Mouse (Mus musculus) MEL (cell line): ENCODE measurements around the gene Kcnk1. TPM values are rescaled to one million over a fixed set of nuclear protein-coding genes. Genes with fewer than 3 reads are reported as not detected.

ENCODE experiments used
- DNase-seq: peaks from one replicate; pipeline ENCODE4 v3.0.0; 2011; ENCODE audit warnings: low read depth, low spot score
- H3K27ac ChIP-seq: 2 replicates; pipeline ENCODE4 v1.5.1; 2012; ENCODE audit warnings: low read depth, mild to moderate bottlenecking, control low read depth, low read length, moderate library complexity; ENCODE audit not compliant: control insufficient read depth
- H3K27me3 ChIP-seq, 2 experiments: fragments of 150-350 bp in 1 of 2; sonication (generic) in 1 of 2; 2 replicates each; pipeline ENCODE4 v1.6.1; 2012; ENCODE audit warnings: low read length in 2 of 2, mild to moderate bottlenecking in 2 of 2, improper control_type of control experiment in 1 of 2, moderate library complexity in 1 of 2; ENCODE audit not compliant: insufficient read depth in 2 of 2, control insufficient read depth in 1 of 2
- H3K36me3 ChIP-seq, 2 experiments: 2 replicates each; pipeline ENCODE4 v1.6.1; 2012 to 2014; ENCODE audit warnings: low read length in 2 of 2, improper control_type of control experiment in 1 of 2, inconsistent platforms in 1 of 2, mild to moderate bottlenecking in 1 of 2; ENCODE audit not compliant: insufficient read depth in 2 of 2, control insufficient read depth in 1 of 2
- H3K4me1 ChIP-seq, 2 experiments: fragments of 150-350 bp in 1 of 2; sonication (generic) in 1 of 2; 2 replicates each; pipeline ENCODE4 v1.6.1; 2012; ENCODE audit warnings: low read length in 2 of 2, improper control_type of control experiment in 1 of 2, mild to moderate bottlenecking in 1 of 2; ENCODE audit not compliant: insufficient read depth in 2 of 2, control insufficient read depth in 1 of 2
- H3K4me3 ChIP-seq, 2 experiments: fragments of 150-350 bp in 1 of 2; sonication (generic) in 1 of 2; 2 replicates each; pipeline ENCODE4 v1.5.1; 2012; ENCODE audit warnings: low read depth in 2 of 2, low read length in 2 of 2, mild to moderate bottlenecking in 2 of 2, moderate library complexity in 2 of 2, control low read depth in 1 of 2, improper control_type of control experiment in 1 of 2; ENCODE audit not compliant: control insufficient read depth in 1 of 2, insufficient read depth in 1 of 2
- H3K79me2 ChIP-seq: 2 replicates; pipeline ENCODE4 v1.6.1; 2012; ENCODE audit warnings: mild to moderate bottlenecking, low read length, moderate library complexity; ENCODE audit not compliant: control insufficient read depth, poor library complexity, insufficient read depth
- H3K9ac ChIP-seq: 2 replicates; pipeline ENCODE4 v1.6.1; 2012; ENCODE audit warnings: low read depth, mild to moderate bottlenecking, control low read depth, low read length, moderate library complexity; ENCODE audit not compliant: control insufficient read depth, poor library complexity, severe bottlenecking
- H3K9me3 ChIP-seq: fragments of 150-350 bp; sonication (generic); replicated peaks from 2 replicates; pipeline ENCODE4 v1.6.1; 2012; ENCODE audit warnings: mild to moderate bottlenecking, low read length, improper control_type of control experiment, moderate library complexity; ENCODE audit not compliant: insufficient read depth
- BHLHE40 ChIP-seq: IDR thresholded peaks from 2 replicates; pipeline ENCODE4 v1.6.1; 2012; ENCODE audit warnings: low read depth, mild to moderate bottlenecking, inconsistent platforms, low read length, improper control_type of control experiment, borderline replicate concordance
- CHD2 ChIP-seq: IDR thresholded peaks from 2 replicates; pipeline ENCODE4 v1.6.1; 2011; ENCODE audit warnings: low read length, improper control_type of control experiment
- ELF1 ChIP-seq: IDR thresholded peaks from 2 replicates; pipeline ENCODE4 v1.6.1; 2014; ENCODE audit warnings: low read depth, mild to moderate bottlenecking, inconsistent platforms, low read length, improper control_type of control experiment, moderate library complexity
- EP300 ChIP-seq, 2 experiments: IDR thresholded peaks; 2 replicates each; pipeline ENCODE4 v1.6.1; 2011; ENCODE audit warnings: improper control_type of control experiment in 2 of 2, low read length in 2 of 2, low read depth in 1 of 2, mild to moderate bottlenecking in 1 of 2
- ETS1 ChIP-seq: IDR thresholded peaks from 2 replicates; pipeline ENCODE4 v1.6.1; 2012; ENCODE audit warnings: low read depth, mild to moderate bottlenecking, inconsistent platforms, low read length, improper control_type of control experiment, moderate library complexity
- GATA1 ChIP-seq: IDR thresholded peaks from 2 replicates; pipeline ENCODE4 v1.6.1; 2011; ENCODE audit warnings: low read depth, low read length, improper control_type of control experiment
- MAFK ChIP-seq: IDR thresholded peaks from 2 replicates; pipeline ENCODE4 v1.6.1; 2011; ENCODE audit warnings: low read depth, mild to moderate bottlenecking, low read length, improper control_type of control experiment, borderline replicate concordance
- MYB ChIP-seq: IDR thresholded peaks from 2 replicates; pipeline ENCODE4 v1.6.1; 2011; ENCODE audit warnings: mild to moderate bottlenecking, low read depth, low read length, improper control_type of control experiment
- NELFE ChIP-seq: IDR thresholded peaks from 2 replicates; pipeline ENCODE4 v1.6.1; 2011; ENCODE audit warnings: low read depth, low read length, improper control_type of control experiment
- NRF1 ChIP-seq: IDR thresholded peaks from 2 replicates; pipeline ENCODE4 v1.6.1; 2014; ENCODE audit warnings: low read depth, mild to moderate bottlenecking, inconsistent platforms, low read length, improper control_type of control experiment, moderate library complexity; ENCODE audit not compliant: poor library complexity, insufficient read depth, severe bottlenecking
- POLR2AphosphoS2 ChIP-seq: IDR thresholded peaks from 2 replicates; pipeline ENCODE4 v1.6.1; 2011; ENCODE audit warnings: low read length, improper control_type of control experiment
- POLR2AphosphoS5 ChIP-seq: IDR thresholded peaks from 2 replicates; pipeline ENCODE4 v1.6.1; 2012; ENCODE audit warnings: low read depth, borderline replicate concordance, mild to moderate bottlenecking, inconsistent platforms, low read length, moderate library complexity, mixed read lengths
- RAD21 ChIP-seq: IDR thresholded peaks from 2 replicates; pipeline ENCODE4 v1.6.1; 2011; ENCODE audit warnings: mild to moderate bottlenecking, low read depth, low read length, improper control_type of control experiment
- TAL1 ChIP-seq: IDR thresholded peaks from 2 replicates; pipeline ENCODE4 v1.6.1; 2012; ENCODE audit warnings: mild to moderate bottlenecking, inconsistent platforms, low read length, moderate library complexity, mixed read lengths
- TBP ChIP-seq: IDR thresholded peaks from 2 replicates; pipeline ENCODE4 v1.8.0; 2011; ENCODE audit warnings: low read depth, low read length, improper control_type of control experiment
- ZC3H11A ChIP-seq: IDR thresholded peaks from 2 replicates; pipeline ENCODE4 v1.6.1; 2012; ENCODE audit warnings: low read depth, mild to moderate bottlenecking, inconsistent platforms, low read length, improper control_type of control experiment
- ZKSCAN1 ChIP-seq: IDR thresholded peaks from 2 replicates; pipeline ENCODE4 v1.6.1; 2012; ENCODE audit warnings: low read depth, mild to moderate bottlenecking, inconsistent platforms, low read length, improper control_type of control experiment, moderate library complexity
- ZMIZ1 ChIP-seq: IDR thresholded peaks from 2 replicates; pipeline ENCODE4 v1.6.1; 2012; ENCODE audit warnings: low read depth, mild to moderate bottlenecking, inconsistent platforms, low read length, improper control_type of control experiment, moderate library complexity
- ZNF384 ChIP-seq: IDR thresholded peaks from 2 replicates; pipeline ENCODE4 v1.6.1; 2012; ENCODE audit warnings: low read depth, mild to moderate bottlenecking, inconsistent platforms, low read length, improper control_type of control experiment
- polyA plus RNA-seq, 2 experiments: library from polyadenylated mRNA; stranded (reverse) in 1 of 2; unstranded in 1 of 2; fragments of >175 nt in 1 of 2; fragments of >200 nt in 1 of 2; gene quantifications; 2 replicates each; pipeline versions ENCODE4 v1.2.1 to v1.2.4; 2012; ENCODE audit warnings: low replicate concordance in 2 of 2, low read depth in 1 of 2; ENCODE audit not compliant: insufficient read length in 2 of 2, insufficient read depth in 1 of 2, missing spikeins in 1 of 2
- total RNA-seq: library from RNA; depleted of rRNA; stranded (reverse); fragments of 300-350 nt; gene quantifications from 2 replicates; pipeline ENCODE4 v1.2.3, GENCODE M21; 2012

Gene Kcnk1
- total and polyA plus RNA-seq, 3 experiments = not detected

DNA sequence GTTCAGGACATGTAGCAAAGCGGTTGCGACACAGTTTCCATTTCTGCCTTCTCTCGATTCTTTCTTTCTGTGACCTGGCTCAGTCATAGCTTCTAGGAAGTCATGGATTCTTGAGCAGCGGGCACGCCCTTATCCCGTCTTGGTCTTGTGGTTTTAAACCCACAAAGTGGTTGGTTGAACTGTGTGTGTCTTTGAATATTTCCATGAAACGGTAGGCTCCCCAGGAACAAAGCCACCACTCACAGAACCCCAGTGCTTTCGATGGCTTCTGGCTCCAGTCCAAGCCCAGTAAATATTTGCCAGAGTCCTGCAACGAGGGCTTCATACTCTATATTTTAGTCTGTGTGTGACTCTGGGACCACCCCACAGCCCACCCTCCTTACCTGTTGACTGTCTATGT, 31.6 kb downstream of the Kcnk1 start:
- no peak overlapping the region for H3K9ac ChIP-seq
- H3K27me3 ChIP-seq = no peaks in the 10 kb centered on the region
- H3K4me1 ChIP-seq = no peaks in the 10 kb centered on the region
- no peak overlapping the region for H3K27ac ChIP-seq
- H3K9me3 ChIP-seq = no peaks in the 10 kb centered on the region
- TF ChIP-seq RAD21 (no peak), POLR2AphosphoS2 (no peak)
- no peaks in the 10 kb centered on the region for H3K36me3 ChIP-seq
- H3K79me2 ChIP-seq = no peaks in the 10 kb centered on the region
- DNase-seq = no peak
- no peak overlapping the region for H3K4me3 ChIP-seq

DNA sequence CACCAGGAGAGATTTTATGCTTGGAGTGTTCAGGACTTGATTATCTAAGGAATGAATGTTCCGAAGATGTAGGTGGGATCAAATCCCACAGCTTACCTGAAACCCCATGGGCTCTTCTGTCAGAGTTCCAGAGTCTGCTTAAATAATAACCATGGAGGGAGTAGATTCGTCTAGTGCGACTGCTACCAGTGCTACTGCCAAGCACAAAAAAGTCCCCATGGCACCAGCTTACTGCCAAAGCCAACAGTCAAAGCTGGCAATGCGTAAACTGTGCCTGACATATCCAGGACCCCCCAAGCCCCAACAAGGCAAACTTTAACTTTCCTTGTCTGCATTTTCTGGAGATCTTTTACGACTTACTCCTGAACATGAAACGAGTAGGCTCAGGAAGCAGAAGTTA, 32.5 kb downstream of the Kcnk1 start:
- Histone ChIP-seq H3K9ac (no peak overlapping the region), H3K36me3 (no peaks in the 10 kb centered on the region)
- no peak for TF ChIP-seq EP300 (IDR thresholded peaks at IDR 0.05; ENCODE audit: low read depth in 1 of 2, low read length in 2 of 2)
- no peak for TF ChIP-seq CHD2
- TF ChIP-seq ZKSCAN1 = no peak
- no peak for TF ChIP-seq TBP
- TF ChIP-seq POLR2AphosphoS5 = no peak
- TF ChIP-seq BHLHE40 = no peak
- TF ChIP-seq ZMIZ1 = no peak
- no peak for TF ChIP-seq NELFE
- no peak for TF ChIP-seq TAL1
- TF ChIP-seq ETS1 = no peak
- TF ChIP-seq ZC3H11A = no peak
- no peak for TF ChIP-seq MAFK
- no peak for TF ChIP-seq ZNF384
- no peak for TF ChIP-seq MYB
- TF ChIP-seq, all 39 proteins: peak for 0
- Histone ChIP-seq H3K27me3 (no peaks in the 10 kb centered on the region), H3K4me1 (no peaks in the 10 kb centered on the region), H3K79me2 (no peaks in the 10 kb centered on the region), H3K4me3 (no peak overlapping the region), H3K9me3 (no peaks in the 10 kb centered on the region), H3K27ac (no peak overlapping the region)
- DNase-seq = no peak

DNA sequence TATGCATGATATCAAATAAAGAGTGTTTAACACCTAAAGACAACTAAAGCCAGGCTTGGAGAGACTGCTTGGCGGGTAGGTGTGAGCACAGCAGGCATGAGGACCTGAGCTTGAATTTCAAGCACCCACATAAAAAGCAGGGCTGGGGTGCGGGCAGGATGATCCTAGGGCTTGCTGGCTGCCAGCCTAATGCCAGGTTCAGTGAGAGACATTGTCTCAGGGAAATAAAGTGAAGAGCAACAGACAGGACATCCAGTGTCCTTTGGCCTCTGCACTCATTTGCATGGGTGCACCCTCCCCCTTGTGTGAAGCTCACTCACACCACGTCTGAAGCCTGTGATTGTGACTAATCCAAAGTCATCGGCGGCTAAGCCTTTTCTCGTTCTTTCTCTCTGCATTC, 34.0 kb downstream of the Kcnk1 start:
- H3K36me3 ChIP-seq = no peaks in the 10 kb centered on the region
- H3K9me3 ChIP-seq = no peaks in the 10 kb centered on the region
- TF ChIP-seq NRF1 = no peak
- no peak for TF ChIP-seq GATA1
- TF ChIP-seq ZC3H11A = no peak
- no peak for TF ChIP-seq ELF1
- no peak for TF ChIP-seq POLR2AphosphoS2
- TF ChIP-seq, all 39 proteins: peak for 0
- no peaks in the 10 kb centered on the region for H3K4me1 ChIP-seq
- H3K9ac ChIP-seq = no peak overlapping the region
- H3K4me3 ChIP-seq = no peak overlapping the region
- H3K27ac ChIP-seq = no peak overlapping the region
- no peak for DNase-seq
- H3K27me3 ChIP-seq = no peaks in the 10 kb centered on the region
- H3K79me2 ChIP-seq = no peaks in the 10 kb centered on the region
